Mouse (Mus musculus) heart, adult 9 months (tissue): ENCODE measurements at regions not wholly inside any gene's neighbourhood (a gene's known extent, or its start where the extent isn't known, plus 50 kb on each side); places are given as distances from the start of the nearest gene placed in this dataset.

Experiments
- DNase-seq, 2 experiments: peaks; one replicate each; pipeline ENCODE4 v3.0.0; 2022; ENCODE audit warnings: low spot score in 2 of 2

DNA sequence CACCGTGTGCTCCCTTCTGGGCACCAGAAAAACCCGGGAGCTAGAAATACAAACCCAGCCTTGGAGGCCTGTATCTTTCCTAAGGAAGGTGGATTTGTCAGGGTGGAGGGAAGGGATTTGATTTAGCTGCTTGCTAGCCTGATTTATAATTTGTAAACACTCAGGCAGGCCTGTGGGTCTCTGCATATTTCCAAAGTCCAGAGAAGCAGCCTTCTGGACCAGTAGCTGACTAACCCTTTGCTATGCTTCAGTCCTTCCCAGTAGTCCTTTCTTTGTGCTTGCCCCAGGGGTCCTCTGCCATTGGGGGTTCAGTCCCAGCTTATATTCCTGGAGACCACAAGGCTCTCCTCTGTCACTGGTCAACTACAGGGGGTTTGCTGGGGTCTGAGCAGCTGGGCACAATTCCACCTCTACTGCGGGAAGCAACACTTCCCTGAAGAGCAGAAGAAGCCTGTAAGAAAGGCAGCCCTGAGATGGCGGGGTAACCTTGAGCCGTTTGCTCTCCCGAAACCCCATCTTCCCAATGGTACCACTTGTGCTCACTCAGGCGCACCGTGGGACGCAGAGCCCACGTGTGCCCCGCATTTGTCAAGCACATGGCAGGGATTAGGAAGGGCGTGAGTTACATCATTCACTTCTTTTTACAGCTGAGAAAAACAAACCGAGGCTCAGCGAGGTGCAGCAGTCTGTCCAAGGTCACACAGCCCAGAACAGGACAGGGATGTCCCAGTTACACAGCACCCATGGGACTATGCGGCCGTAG, 85.7 kb downstream of the 1700001O22Rik start:
- DNase-seq = peak in 1 of 2 experiments; percentile 45

DNA sequence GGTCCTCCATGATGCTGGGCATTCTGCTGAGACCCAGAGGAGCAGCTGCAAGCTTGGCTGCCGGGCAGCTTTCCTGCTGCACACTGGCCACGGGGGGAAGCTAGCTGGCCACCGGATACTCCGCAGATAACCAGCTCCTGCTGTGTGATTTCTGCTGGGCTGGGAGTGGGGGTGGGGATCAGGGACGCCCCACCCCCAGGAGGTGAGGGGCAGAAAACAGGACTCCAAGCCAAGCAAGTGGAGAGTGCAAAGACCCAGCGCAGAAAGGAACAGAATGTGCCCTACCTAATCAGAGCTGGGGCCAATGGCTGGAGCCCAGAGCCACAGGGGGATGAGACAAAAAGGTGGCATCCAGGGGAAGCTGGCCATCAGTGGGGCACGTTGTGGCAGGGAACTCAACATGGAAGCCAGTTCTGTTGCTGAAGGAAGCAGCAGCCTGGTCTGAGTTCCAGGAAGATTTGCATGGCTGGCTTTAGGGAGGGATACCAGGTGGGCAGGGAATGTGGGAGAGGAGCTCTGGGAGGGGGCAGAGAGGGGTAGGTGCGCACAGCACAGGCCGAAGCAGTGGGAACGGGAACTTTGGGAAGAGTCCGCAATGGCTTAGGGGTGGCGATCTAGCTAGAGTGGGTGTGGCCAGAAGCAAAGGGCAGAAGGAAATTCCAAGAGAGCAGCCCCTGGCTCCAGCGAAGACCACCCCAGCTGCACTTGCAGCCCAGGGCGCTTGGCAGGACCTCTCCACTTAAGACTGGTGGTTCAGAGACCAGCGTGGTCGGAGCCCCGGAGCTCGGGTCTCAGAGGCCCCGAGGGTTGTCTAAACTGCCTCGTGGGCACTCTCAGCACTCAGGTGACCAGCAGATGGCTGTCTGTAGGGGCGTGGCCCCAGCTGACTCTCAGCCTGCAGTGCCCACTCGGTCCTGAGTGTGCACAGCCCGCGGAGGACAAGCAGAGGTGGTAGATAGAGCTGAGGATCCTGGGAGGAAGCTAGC, 86.6 kb downstream of the 1700001O22Rik start:
- peak; percentile 67 to 70 for DNase-seq

DNA sequence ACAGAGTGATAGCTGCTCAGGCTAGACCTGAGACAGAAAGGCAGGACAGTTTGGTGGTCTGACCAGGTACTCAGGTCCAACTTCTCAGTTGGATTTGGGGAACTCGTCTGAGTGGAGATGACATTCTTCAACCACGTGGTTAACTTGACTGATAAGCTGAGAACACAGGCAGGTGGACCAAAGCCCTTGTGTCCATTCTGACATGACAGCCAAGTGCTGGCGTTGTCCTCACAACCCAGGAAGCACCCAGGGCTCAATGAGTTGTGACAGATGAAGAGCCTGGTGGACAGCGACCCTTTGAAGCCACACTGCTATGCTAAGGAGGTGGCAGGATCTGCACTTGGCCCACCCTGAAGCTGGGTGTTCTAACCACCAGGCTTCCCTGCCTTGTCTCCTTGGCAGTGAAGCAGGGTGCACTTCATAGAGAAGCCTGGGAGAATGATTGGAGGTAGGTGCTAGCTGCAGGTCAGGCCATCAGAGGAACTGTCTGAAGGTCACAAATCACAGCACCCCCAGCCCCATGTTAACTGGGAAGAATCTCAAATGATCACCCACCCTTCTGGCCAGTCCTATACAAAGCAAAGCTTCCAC, 87.6 kb downstream of the 1700001O22Rik start:
- no peak for DNase-seq

DNA sequence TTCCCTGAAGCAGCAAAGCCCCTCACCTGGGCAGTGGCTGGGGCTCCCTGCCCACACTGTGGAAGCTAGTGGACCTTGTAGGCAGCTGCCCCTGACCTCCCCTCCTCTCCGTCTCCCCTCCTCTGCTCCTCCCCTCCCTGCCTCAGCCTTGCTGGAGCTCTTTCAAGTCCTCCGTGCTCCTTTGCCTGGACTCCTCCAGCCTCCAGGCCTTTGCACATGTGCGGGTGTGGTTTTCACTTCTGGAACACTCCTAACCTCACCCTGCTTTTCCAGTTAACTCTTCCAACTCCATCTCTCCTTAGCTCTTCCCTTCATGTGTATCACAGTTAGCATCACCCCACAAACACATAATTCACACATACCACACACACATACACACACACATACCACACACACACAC, 89.9 kb downstream of the 1700001O22Rik start:
- DNase-seq = peak; percentile 67 to 70

DNA sequence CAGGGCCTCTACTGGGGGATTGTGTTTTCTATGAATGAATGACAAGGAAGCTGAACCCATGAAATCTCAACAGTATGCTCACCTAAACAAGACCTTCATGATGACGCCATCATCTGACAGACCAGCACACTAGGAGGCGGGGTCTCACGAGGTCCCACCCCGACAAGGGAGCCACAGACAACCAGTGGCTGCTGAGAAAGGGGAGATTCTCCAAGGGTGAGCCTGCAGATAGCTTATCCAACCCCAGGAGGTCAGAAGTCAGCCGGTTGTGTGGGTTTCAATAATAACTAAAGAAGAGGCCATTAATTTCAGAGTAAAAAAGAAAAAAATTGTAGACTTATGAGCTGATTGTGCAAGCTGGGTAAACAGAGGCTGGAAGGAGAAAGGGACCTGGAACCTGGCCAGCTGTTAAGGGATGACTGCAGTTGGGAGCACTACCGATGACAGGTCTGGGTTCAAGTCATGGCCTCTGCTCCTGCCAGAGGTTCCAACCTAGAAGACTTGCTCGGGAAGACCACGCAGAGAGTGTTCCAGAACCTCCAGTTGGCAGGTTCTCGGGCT, 90.5 kb downstream of the 1700001O22Rik start:
- peak; percentile 23 to 46 for DNase-seq

DNA sequence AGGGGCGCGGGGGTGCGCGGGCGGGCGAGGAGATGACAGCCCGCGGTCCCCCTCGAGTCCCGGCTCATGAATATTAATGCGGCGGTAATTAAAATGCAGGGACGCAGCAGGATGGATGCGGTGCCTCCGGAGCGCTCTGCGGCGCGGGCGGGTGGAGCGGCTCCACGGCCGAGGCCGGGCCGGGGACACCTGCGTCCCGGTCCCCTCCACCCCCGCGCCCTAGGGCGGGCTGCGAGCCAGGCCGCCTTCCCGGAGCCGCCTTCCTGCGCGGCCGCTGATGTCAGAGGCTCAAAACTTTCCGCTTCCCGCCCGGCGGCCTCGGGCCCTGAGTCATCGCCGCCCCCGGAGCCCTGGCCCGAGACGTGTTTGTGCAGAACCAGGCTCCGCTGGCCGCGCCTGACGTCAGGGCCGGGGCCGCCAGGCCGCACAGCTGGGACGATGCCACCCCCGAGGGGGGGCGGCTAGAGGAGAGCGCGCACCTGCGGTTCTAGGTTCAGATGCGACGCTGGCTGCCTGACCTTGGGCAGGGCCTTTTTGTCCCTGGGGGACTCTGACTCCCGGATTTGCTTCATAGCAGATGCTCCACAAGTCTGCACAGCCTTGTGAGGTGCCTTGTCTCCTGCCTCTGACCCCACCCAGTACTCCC, 91.5 kb downstream of the 1700001O22Rik start:
- peak; percentile 95 to 96 for DNase-seq

DNA sequence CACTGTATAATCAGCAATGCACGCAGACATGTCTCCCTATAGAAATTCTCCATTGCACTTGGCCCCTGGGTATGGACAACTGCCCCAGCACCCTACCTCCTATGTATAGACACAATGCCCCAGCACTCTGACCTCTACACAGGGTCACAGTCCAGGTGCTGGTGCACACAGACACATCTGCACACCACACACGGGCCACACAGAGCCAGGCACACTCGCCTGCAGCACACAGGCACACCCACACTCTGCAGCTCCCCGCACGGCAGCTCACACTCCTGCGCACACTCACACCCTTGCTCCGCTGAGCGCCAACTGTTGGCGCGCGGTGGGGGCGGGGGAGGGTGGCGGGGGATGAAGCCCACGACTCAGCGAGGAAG, 92.0 kb downstream of the 1700001O22Rik start:
- DNase-seq = peak in 1 of 2 experiments; percentile 28

DNA sequence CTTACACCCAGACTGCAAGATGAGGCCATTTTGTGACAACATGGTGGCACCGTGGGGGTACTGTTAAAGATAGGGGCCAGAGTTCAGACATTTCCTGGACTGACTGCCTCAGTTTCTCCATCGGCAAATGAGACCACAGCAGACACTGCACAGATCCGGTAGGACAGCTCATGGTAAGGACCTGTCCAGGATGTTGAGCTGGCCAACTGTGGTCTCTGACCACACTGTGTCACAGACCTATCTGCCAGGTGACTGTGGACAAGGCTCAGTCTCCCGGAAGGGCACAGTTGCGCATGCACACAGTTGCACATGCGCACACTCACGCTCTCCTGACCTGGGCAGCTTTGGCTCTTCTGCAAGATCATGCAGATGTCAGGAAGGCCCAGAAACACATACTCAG, 92.6 kb downstream of the 1700001O22Rik start:
- no peak for DNase-seq

DNA sequence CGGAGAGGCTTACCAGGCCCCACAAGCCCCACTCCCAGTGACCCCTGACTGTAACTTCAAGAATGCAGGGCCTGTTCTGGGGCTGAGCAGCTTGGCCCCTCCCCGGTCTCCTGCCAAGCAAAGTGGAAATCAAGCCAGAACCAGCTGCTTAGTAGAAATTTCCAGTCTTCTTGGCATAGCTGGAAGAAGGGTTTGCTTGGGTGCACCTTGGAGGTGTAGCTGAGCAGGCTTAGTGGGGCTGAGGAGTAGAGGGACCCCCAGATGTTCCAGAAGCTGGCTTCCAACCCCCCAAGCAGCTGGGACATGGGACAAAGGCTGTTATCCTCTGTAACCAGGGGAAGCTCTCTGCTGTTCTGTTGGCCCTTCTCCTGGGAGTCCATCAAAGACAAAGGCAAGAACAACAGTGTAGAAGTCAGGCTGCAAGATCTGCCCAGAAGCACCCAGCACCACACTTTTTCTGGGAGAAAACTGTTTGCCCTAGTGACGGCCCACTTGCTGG, 94.0 kb downstream of the 1700001O22Rik start:
- peak in 1 of 2 experiments; percentile 53 for DNase-seq

DNA sequence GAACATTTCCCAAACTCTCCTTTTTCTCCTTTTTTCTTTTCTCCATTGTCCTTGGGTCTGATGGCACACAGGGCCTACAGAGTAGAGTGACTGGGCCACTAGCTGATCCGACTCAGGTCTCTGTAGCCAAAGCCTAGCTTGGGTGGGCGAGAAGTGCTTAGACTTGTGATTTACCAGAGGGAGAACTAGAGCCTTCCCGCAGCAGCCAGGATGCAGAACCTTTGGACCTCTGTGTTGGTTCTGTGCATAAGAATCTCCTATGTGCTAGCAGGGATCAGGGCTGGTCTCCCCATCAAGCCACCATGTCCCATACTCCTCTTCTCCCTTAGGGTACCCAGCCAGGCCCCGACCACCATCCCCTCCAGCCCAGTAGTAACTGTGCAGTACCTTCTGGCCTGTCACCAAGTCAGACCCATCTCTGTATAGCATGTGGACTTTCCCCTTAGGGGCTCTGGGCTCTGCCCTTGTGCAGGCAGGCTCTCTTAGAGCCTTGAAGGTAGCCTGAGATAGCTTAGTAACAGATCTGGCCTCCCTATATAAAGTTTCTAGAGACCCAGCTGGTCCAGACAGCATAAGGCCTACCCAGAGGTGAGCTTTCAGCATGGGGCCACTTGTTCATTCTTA, 94.6 kb downstream of the 1700001O22Rik start:
- DNase-seq = no peak

DNA sequence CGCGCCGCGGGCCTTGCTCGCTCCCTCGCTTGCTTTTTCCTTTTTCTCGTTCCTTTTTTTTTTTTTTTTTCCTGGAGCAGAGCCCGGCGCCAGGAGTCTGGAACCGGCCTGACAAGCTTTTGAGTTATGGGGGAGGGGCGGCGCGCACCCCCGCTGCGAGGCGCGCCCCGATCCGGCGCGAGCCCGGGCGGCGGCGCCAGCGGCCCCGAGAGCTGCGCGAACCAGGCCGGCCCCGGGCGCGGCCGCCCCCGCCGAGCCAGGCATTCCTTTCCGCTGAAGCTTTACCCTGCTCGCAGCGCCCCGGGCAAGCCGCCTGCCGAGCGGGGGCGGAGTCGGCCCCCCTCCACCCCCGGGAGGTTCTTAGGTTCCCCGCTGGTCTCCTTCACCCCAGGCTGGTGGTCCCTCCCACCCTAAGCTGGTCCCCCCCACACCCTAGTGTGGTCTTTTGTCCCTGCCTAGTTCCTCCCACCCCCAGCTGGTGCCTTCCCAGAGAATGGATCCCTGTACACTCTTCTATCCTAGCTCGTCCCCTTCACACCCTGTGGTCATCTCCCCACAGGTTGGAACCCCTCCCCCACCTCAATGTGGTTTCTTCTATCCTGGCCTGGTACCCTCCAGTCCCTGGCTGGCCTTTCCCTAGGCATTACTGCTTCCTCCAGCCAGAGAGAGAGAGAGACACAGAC, 95.3 kb downstream of the 1700001O22Rik start:
- DNase-seq = peak; percentile 81 to 87

DNA sequence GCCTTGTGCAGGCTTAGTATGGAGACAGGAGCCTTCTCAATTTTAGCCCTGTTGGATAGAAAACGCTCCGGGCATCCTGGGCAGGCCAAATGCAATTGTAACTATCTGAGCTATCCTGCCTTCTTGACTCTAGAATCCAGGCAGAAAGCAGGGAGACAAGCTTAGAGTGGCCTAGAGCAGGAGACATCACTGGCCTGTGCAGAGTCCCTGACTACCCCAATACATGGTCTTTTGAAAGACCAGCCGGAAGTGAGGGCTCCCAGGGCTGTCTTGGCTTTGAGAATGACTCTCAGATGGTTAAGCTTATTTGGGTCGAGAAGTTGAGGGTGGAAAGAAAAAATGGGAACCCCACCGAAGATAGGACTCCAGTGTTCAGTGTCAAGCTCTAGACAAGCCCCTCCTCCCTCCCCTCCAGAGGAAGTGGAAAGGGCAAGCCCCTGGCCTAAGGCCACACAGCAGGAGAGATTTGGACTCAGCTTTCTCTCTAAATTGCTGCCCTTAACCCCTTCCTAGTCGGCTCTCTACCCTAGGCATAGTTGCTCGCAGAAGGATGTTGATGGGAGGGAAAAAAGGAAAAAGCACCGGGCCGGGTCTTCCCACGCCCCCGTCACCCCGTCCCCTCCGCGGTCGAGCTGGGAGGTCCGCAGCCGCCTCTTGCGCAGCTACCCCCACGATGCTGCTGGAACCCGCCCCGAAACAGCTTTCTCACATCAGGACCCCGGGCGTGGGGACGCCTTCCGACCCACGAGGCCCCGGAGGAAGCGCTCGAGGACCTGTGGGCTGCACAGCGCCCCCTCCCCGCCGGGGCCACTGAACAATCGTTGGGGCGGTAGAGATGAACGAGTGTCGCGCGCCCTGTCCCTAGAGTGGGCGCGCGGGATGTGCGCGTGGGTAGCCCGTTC, 96.1 kb downstream of the 1700001O22Rik start:
- peak; percentile 88 to 89 for DNase-seq

DNA sequence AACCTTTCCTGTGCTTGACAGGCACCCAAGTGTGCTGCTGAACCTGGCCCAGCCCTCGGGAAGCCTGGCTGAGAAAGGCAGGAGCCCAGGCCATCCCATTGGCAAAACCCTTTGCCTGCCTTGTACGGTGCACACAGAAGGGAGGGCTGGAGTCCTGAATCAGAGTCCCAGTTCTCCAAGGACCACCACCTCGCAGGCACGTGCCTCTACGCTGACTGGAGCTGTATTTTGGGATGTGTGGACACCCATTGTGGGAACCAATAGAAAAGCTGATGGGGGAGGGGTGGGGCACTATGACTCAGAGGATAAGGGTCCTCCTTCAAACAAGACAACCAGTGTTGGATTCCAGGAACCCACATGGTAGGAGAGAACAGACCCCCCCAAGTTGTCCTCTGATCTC, 97.4 kb downstream of the 1700001O22Rik start:
- DNase-seq = no peak

DNA sequence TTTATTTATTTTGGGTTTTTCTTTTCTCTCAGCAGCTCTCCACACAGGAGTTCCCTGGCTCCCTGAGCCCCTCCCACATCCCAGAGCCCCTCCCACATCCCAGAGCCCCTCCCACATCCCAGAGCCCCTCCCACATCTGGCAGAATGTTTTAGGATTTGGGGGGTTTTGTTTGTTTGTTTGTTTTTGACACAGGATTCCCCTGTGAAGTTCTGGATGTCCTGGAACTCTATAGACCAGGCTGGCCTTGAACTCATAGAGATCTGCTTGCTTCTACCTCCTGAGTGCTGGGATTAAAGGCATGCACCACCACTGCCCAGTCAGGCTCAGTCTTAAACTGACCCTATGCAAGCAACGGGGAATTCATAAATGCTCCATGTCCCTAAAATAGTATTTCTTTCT, 100.2 kb downstream of the 1700001O22Rik start:
- DNase-seq = no peak

DNA sequence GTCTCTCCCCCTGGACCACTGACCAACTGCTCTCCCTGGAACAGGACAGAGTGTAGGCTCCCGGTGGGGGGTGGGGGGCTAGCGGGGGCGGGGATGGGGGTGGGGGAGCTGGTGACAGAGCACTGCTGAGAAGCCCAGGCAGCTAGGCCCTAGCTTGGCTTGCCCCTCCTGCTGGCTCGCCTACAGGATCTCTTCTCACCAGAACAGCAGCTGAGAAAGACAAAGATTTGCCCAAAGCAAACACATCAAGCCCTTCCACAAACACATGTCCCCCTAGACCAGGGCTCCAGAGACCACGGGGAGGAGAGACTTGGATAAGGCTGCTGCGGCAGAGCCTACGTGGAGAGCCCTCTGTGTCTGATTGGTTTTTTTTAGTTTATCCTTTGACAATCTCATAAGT, 100.8 kb downstream of the 1700001O22Rik start:
- DNase-seq = no peak

DNA sequence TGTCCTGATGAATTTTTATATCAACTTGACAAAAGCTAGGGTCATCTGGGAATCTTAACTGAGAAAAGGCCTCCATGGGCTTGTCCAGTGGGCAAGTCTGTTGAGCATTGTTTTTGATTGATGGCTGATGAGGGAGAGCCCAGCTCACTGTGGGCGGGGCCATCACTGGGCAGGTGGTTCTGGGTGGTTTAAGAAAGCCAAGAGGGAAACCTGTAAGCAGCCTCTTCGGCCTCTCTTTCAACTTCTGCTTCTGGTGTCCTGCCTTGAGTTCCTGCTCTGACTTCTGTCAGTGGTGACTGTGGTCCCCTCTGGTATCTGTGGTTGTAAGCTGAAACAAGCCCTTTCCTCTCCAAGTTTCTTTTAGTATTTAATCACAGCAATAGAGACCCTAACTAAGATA, 102.6 kb downstream of the 1700001O22Rik start:
- no peak for DNase-seq

DNA sequence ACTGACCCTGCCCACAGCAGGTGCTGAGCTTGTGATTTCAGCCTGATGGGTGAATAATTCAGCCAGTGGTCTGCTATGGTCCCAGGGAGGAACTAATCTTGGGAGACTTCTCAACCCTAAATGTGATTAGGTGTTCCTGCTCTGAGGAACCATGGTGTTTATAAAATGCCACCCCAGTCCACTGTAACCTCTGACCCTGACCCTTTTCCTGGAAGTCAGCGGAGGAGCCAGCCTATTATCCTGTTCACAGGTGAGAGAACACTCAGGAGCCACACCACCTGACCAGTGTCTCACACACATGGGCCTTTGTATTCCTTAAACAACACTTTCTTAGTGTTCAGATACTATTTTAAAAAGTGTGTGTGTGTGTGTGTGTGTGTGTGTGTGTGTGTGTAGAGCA, 103.0 kb downstream of the 1700001O22Rik start:
- no peak for DNase-seq

DNA sequence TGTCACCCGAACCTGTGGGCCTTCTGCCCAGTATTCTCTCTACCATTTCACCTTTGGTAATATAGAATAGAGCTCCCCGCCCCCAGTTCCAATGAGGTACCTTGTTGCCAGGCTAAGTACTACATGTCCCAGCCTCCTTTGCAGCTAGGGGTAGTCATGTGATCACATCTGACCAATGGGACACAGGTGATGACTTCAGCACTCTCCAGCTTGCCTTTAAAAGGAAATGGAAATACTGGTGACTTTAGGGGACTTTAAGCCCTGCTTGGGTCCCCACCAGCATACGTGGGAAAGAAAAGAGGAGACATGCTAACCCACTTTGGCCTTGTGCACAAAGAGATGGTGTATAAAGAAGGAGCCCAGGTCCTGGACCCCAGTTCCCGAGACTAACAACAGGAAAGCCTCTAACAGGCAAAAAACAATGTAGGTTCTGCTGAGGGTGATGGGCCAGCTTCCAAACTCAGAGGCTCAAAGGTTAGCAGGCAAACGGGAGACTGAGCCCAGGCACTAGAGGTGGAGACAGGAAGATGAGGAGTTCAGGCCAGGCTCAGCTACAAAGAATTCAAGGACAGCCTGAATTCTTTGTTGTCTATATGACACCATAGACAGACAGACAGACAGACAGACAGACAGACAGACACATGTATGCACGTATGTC, 103.5 kb downstream of the 1700001O22Rik start:
- DNase-seq = peak; percentile 86 to 90
